Mouse (Mus musculus) brain, embryonic 14.5 days (tissue): ENCODE measurements around the gene Sstr2.

Experiments
- CTCF ChIP-seq: fragments of 200-500 bp; IDR thresholded peaks from 2 replicates; pipeline ENCODE4 v1.5.1; 2012; ENCODE audit warnings: inconsistent platforms, mild to moderate bottlenecking, moderate library complexity, borderline replicate concordance; ENCODE audit not compliant: insufficient read depth, insufficient read length; ENCODE audit errors: extremely low read depth
- POLR2A ChIP-seq: fragments of 200-500 bp; IDR thresholded peaks from 2 replicates; pipeline ENCODE4 v1.6.1; 2012; ENCODE audit warnings: mild to moderate bottlenecking, inconsistent platforms, borderline replicate concordance; ENCODE audit not compliant: poor library complexity, insufficient read depth, insufficient read length, severe bottlenecking; ENCODE audit errors: extremely low read depth

DNA sequence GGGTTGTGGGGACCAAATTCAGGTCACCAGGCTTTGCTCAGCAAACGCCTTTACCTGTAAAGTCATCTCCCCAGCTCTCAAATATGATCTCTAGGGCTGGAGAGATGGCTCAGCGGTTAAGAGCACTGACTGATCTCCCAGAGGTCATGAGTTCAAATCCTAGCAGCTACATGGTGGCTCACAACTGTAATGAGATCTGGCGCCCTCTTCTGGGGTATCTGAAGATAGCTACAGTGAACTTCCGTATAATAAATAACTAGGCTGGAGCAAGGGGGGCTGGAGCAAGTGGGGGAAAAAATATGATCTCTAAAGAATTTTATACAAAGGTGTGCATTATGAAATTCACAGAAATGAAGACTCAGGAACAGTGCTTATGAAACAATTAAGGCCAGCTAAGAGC is 8.6 kb downstream of the Sstr2 start:
- no peak for TF ChIP-seq POLR2A
- peak; percentile 47; the same call in 1 of the 2 replicates for TF ChIP-seq CTCF
